Mouse (Mus musculus) lung, postnatal 0 days (tissue): ENCODE measurements around the gene Krba1.

Source experiments
- CTCF ChIP-seq: IDR thresholded peaks from 2 replicates; pipeline ENCODE4 v1.5.1; 2016; ENCODE audit warnings: antibody characterized with exemption, mild to moderate bottlenecking
- EP300 ChIP-seq: IDR thresholded peaks from 2 replicates; pipeline ENCODE4 v1.6.1; 2016; ENCODE audit warnings: antibody characterized with exemption, mild to moderate bottlenecking, control low read depth

- TF ChIP-seq EP300 (no peak), CTCF (0 out of 2 replicates have a peak, but pooled peaks have one; percentile 1)
These were observed at the start of gene Krba1 for GRCm38 (mm10) chr6:48395105-48396007.
